Mouse (Mus musculus) liver, embryonic 11.5 days (tissue): Measurements from ENCODE around the gene Stam. TPM values are rescaled to one million over a fixed set of nuclear protein-coding genes. Genes with fewer than 3 reads are reported as not detected.
"Not testable (repeated sequence)": the region's sequence is repeated elsewhere in the genome, so short reads cannot be mapped to it uniquely, and the experiment has no call there.

Experiments used
- ATAC-seq: fragments of 200-750 bp; cut with Nextera tagmentation; replicated peaks from 2 replicates; pipeline ENCODE4 v1.8.0; 2017; ENCODE audit warnings: moderate number of reproducible peaks, mild to moderate bottlenecking, moderate TSS enrichment, moderate library complexity; ENCODE audit not compliant: low FRiP score
- DNase-seq: peaks from one replicate; pipeline ENCODE4 v3.0.0-alpha.2; 2017; ENCODE audit warnings: low spot score
- H3K27ac ChIP-seq: fragments of 300-500 bp; sonication (generic); 2 replicates; pipeline ENCODE4 v1.5.1; 2014; ENCODE audit warnings: mild to moderate bottlenecking, low read depth, low read length, control low read depth
- H3K27me3 ChIP-seq: fragments of 300-500 bp; sonication (generic); replicated peaks from 2 replicates; pipeline ENCODE4 v1.6.1; 2014; ENCODE audit warnings: low read length, mixed read lengths; ENCODE audit not compliant: control insufficient read depth, insufficient read depth
- H3K36me3 ChIP-seq: fragments of 300-500 bp; sonication (generic); 2 replicates; pipeline ENCODE4 v1.6.1; 2014; ENCODE audit warnings: mild to moderate bottlenecking, low read length, moderate library complexity, mixed read lengths; ENCODE audit not compliant: control insufficient read depth, insufficient read depth
- H3K4me1 ChIP-seq: fragments of 300-500 bp; sonication (generic); replicated peaks from 2 replicates; pipeline ENCODE4 v1.6.1; 2014; ENCODE audit warnings: low read length, mixed read lengths; ENCODE audit not compliant: control insufficient read depth, insufficient read depth
- H3K4me2 ChIP-seq: fragments of 300-500 bp; sonication (generic); 2 replicates; pipeline ENCODE4 v1.6.1; 2014; ENCODE audit warnings: mild to moderate bottlenecking, control low read depth, moderate library complexity
- H3K4me3 ChIP-seq: fragments of 300-500 bp; sonication (generic); 2 replicates; pipeline ENCODE4 v1.5.1; 2014; ENCODE audit warnings: low read depth, low read length, control low read depth
- H3K9ac ChIP-seq: fragments of 300-500 bp; sonication (generic); 2 replicates; pipeline ENCODE4 v1.6.1; 2014; ENCODE audit warnings: low read depth, low read length, control low read depth
- H3K9me3 ChIP-seq: fragments of 300-500 bp; sonication (generic); 2 replicates; pipeline ENCODE4 v1.6.1; 2016; ENCODE audit warnings: low read length, inconsistent platforms, mixed read lengths; ENCODE audit not compliant: control insufficient read depth
- WGBS: fragments of 180-500 bp; shearing (Covaris S2); extraction: QIAGEN DNeasy Blood & Tissue Kit; methylation state at CpG from one replicate; pipeline ENCODE4 v1.1.7; 2014; 5-methylcytosine and 5-hydroxymethylcytosine counted together
- polyA plus RNA-seq: library from polyadenylated mRNA; unstranded; fragments of >200 nt; fragmentation: Nextera tagmentation; extraction: Ambion mirVana; gene quantifications from 2 replicates; pipeline ENCODE4 v1.2.1, GENCODE M21; 2014

Gene Stam
- polyA plus RNA-seq, 1 experiment from 2014 or later = 55.1 TPM

DNA sequence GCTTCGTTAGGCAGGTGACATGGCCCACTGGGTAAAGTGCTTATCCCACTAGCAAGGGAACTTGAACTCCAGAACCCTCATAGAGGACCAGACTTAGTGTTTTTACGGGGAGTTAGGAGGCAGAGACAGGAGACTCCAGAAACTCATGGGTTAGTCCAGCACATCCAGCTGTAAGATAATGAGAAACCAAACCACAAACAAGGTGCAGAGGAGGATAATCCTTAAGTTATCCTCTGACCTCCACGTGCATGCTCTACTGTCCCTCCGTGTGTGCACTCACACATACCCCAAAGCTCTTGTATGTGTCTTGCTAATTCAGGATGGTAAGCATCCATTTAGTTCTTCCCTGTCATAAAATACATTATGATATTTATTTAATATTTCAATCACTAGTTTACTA lies 117.7 kb downstream of the Stam start:
- no peaks in the 10 kb centered on the region for H3K9me3 ChIP-seq
- H3K27me3 ChIP-seq = no peaks in the 10 kb centered on the region
- H3K9ac ChIP-seq = no peak overlapping the region
- H3K36me3 ChIP-seq = no peaks in the 10 kb centered on the region
- ATAC-seq (peak; percentile 73), DNase-seq (no peak)
- no peak overlapping the region for H3K4me2 ChIP-seq
- H3K27ac ChIP-seq = no peak overlapping the region
- 51% methylated on average over 4 of the region's 4 CpGs for WGBS
- no peak overlapping the region for H3K4me3 ChIP-seq
- peaks cover 15% of the 10 kb centered on the region; the same call in 1 of the 2 replicates for H3K4me1 ChIP-seq

DNA sequence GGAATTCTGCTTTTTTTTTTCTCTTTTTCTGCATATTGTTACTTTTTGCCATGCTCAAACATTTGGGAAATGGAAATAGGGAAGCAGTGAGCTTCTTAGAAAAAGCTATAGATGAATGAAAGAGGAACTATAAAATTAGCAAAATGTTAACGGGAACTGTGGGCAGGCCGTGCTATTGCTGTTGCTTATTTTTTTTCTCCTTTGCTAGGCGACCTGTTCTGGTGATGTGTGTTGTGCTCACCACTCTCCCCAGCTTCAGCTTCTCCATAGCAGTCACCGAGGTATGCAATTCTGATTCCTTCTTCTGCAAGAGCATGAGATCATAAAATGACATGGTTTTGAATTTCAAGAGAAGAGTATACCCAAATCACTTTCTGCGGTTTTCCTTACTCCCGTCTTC lies 118.1 kb downstream of the Stam start:
- 54% methylated on average over 6 of the region's 6 CpGs for WGBS

DNA sequence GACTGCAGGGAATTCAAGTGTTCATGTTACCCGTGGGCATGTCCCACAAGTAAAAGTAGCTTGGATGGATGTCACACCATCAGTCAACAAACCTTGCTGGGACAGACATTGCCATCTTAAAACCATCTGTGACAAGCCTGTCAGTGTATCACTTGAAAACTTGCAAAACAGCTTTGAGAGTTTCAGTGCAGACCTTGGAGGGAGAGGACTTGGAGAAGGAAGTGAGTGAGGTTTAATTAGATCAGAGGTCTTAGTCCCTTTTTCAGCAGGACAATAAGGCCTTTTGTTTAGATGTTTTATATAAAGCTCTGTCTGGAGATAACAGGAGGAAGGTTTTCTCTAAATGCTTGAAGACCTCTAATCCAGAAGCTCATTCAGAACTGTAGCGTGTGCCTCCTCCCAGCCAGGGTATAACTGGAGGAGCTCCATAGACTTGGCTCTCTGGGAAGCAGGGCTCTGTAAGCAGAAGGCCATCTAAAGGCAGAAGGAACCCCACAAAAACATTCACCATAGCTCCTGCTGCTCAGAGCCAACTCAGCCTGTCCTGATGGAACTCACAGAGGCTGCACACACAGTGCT lies 124.5 kb downstream of the Stam start:
- H3K4me2 ChIP-seq, H3K9me3 ChIP-seq, H3K4me1 ChIP-seq, H3K27ac ChIP-seq, H3K9ac ChIP-seq, H3K36me3 ChIP-seq, DNase-seq, H3K27me3 ChIP-seq, H3K4me3 ChIP-seq, ATAC-seq: not testable (repeated sequence)
- no CpG with 5 or more reads among the region's 2 CpGs for WGBS

More for the DNA sequence above, 118.1 kb downstream of the Stam start:
- Histone ChIP-seq H3K4me1 (peaks cover 15% of the 10 kb centered on the region; the same call in 1 of the 2 replicates), H3K4me2 (no peak overlapping the region), H3K9ac (no peak overlapping the region), H3K27me3 (no peaks in the 10 kb centered on the region), H3K36me3 (no peaks in the 10 kb centered on the region), H3K4me3 (no peak overlapping the region), H3K9me3 (no peaks in the 10 kb centered on the region), H3K27ac (no peak overlapping the region)
- ATAC-seq (no peak), DNase-seq (no peak)

Other genes with a start within 250 kb of the Stam start
- 83.7 and 90.3 TPM in 2 replicates for gene Hacd1, start 18.0 kb upstream of the Stam start, polyA plus RNA-seq
- gene Tmem236, start 100.4 kb downstream of the Stam start, polyA plus RNA-seq = not detected in 2 replicates
- 9.0 and 9.8 TPM in 2 replicates for gene Mrc1, start 155.3 kb downstream of the Stam start, polyA plus RNA-seq